Mouse (Mus musculus) neural tube, embryonic 11.5 days (tissue): ENCODE measurements around the gene Rpl36. TPM values are rescaled to one million over a fixed set of nuclear protein-coding genes. Genes with fewer than 3 reads are reported as not detected.

Experiments used
- ATAC-seq: fragments of 200-750 bp; cut with Nextera tagmentation; 2 replicates; pipeline ENCODE4 v1.8.0; 2017; ENCODE audit warnings: moderate number of reproducible peaks, mild to moderate bottlenecking, moderate TSS enrichment, moderate library complexity; ENCODE audit not compliant: insufficient read depth, low FRiP score, low TSS enrichment
- DNase-seq: peaks from one replicate; pipeline ENCODE4 v3.0.0-alpha.2; 2015; ENCODE audit warnings: low spot score
- H3K27ac ChIP-seq: fragments of 300-500 bp; sonication (generic); 2 replicates; pipeline ENCODE4 v1.5.1; 2014; ENCODE audit warnings: low read depth, mild to moderate bottlenecking, low read length
- H3K27me3 ChIP-seq: fragments of 300-500 bp; sonication (generic); 2 replicates; pipeline ENCODE4 v1.6.1; 2014; ENCODE audit warnings: mild to moderate bottlenecking, low read length, mixed read lengths; ENCODE audit not compliant: control insufficient read depth, insufficient read depth
- H3K36me3 ChIP-seq: fragments of 300-500 bp; sonication (generic); 2 replicates; pipeline ENCODE4 v1.6.1; 2014; ENCODE audit warnings: mild to moderate bottlenecking, low read length, moderate library complexity, mixed read lengths; ENCODE audit not compliant: control insufficient read depth, insufficient read depth
- H3K4me1 ChIP-seq: fragments of 300-500 bp; sonication (generic); 2 replicates; pipeline ENCODE4 v1.6.1; 2014; ENCODE audit warnings: low read length, mixed read lengths; ENCODE audit not compliant: control insufficient read depth, insufficient read depth
- H3K4me2 ChIP-seq: fragments of 300-500 bp; sonication (generic); 2 replicates; pipeline ENCODE4 v1.6.1; 2014; ENCODE audit warnings: low read depth, mild to moderate bottlenecking, moderate library complexity
- H3K4me3 ChIP-seq: fragments of 300-500 bp; sonication (generic); 2 replicates; pipeline ENCODE4 v1.5.1; 2014; ENCODE audit warnings: low read depth, low read length
- H3K9ac ChIP-seq: fragments of 300-500 bp; sonication (generic); 2 replicates; pipeline ENCODE4 v1.6.1; 2014; ENCODE audit warnings: mild to moderate bottlenecking, low read length
- H3K9me3 ChIP-seq: fragments of 300-500 bp; sonication (generic); 2 replicates; pipeline ENCODE4 v1.6.1; 2016; ENCODE audit warnings: low read length; ENCODE audit not compliant: control insufficient read depth
- WGBS: fragments of 180-500 bp; shearing (Covaris S2); extraction: QIAGEN DNeasy Blood & Tissue Kit; methylation state at CpG from one replicate; pipeline ENCODE4 v1.1.7; 2014; 5-methylcytosine and 5-hydroxymethylcytosine counted together
- polyA plus RNA-seq: library from polyadenylated mRNA; unstranded; fragments of >200 nt; fragmentation: Nextera tagmentation; extraction: Ambion mirVana; gene quantifications from 2 replicates; pipeline ENCODE4 v1.2.1, GENCODE M21; 2014

Rpl36 gene
- 1,299 and 1,352 TPM in 2 replicates for polyA plus RNA-seq

- DNase-seq: peak; percentile 95
- under 1% methylated on average over 52 of the region's 52 CpGs for WGBS
- Histone ChIP-seq H3K9ac (peak within 1 kb of the TSS; percentile 84), H3K4me3 (peak within 1 kb of the TSS; percentile 80), H3K27me3 (no peaks in the 10 kb centered on the region), H3K27ac (peak within 1 kb of the TSS; percentile 88), H3K9me3 (no peaks in the 10 kb centered on the region), H3K4me2 (peak within 1 kb of the TSS; percentile 93), H3K36me3 (peaks cover 14% of the 10 kb centered on the region), H3K4me1 (peaks cover 11% of the 10 kb centered on the region)
- peak; percentile 36; the same call in 1 of the 2 replicates for ATAC-seq
Observed at GRCm38 (mm10) chr17:56613236-56613844, at the start of gene Rpl36. TSS of gene Rpl36 (plus strand) at chr17:56613416.

- H3K4me2 ChIP-seq: no peak overlapping the region
- no peak overlapping the region for H3K4me3 ChIP-seq
- ATAC-seq: no peak
- no peaks in the 10 kb centered on the region for H3K9me3 ChIP-seq
- no peak overlapping the region for H3K9ac ChIP-seq
- no peak overlapping the region for H3K27ac ChIP-seq
- peaks cover 71% of the 10 kb centered on the region for H3K36me3 ChIP-seq
- H3K27me3 ChIP-seq: no peaks in the 10 kb centered on the region
- no peak for DNase-seq
- H3K4me1 ChIP-seq: no peaks in the 10 kb centered on the region
- 95% methylated on average over 29 of the region's 29 CpGs for WGBS
Observed at GRCm38 (mm10) chr17:56566293-56566692, 46.9 kb upstream of the Rpl36 start.

GRCm38 (mm10) chr17:56566918-56567317 lies 46.3 kb upstream of the Rpl36 start:
- no peak overlapping the region for H3K4me3 ChIP-seq
- H3K9me3 ChIP-seq: no peaks in the 10 kb centered on the region
- no peak for DNase-seq
- H3K9ac ChIP-seq: no peak overlapping the region
- H3K4me1 ChIP-seq: no peaks in the 10 kb centered on the region
- no peak overlapping the region for H3K4me2 ChIP-seq
- no peak overlapping the region for H3K27ac ChIP-seq
- H3K36me3 ChIP-seq: peaks cover 75% of the 10 kb centered on the region
- H3K27me3 ChIP-seq: no peaks in the 10 kb centered on the region
- no peak for ATAC-seq
- 96% methylated on average over 5 of the region's 5 CpGs for WGBS

DNA sequence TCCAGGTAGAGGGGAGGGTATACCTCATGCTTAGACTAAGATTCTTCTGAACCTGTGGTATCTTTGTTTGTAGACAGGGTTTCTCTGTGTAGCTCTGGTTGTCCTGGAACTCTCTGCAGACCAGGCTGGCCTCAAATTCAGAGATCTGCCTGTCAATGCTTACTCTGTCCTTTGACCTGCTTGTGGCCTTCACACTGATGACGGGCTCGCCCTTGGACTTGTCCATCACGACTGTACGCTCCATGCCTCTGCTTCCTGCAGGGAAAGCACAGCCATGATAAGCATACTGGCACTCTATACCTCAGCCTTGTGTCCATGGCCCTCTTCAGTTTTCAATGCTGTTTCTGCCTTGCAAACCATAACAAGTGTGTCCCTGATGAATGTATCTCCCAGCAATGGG lies 45.8 kb upstream of the Rpl36 start:
- H3K27me3 ChIP-seq: no peaks in the 10 kb centered on the region
- H3K4me3 ChIP-seq: no peak overlapping the region
- no peaks in the 10 kb centered on the region for H3K4me1 ChIP-seq
- H3K9me3 ChIP-seq: no peaks in the 10 kb centered on the region
- H3K36me3 ChIP-seq: peaks cover 71% of the 10 kb centered on the region
- no peak overlapping the region for H3K4me2 ChIP-seq
- no peak overlapping the region for H3K9ac ChIP-seq
- no peak for DNase-seq
- H3K27ac ChIP-seq: no peak overlapping the region
- 95% methylated on average over 4 of the region's 4 CpGs for WGBS
- no peak for ATAC-seq

DNA sequence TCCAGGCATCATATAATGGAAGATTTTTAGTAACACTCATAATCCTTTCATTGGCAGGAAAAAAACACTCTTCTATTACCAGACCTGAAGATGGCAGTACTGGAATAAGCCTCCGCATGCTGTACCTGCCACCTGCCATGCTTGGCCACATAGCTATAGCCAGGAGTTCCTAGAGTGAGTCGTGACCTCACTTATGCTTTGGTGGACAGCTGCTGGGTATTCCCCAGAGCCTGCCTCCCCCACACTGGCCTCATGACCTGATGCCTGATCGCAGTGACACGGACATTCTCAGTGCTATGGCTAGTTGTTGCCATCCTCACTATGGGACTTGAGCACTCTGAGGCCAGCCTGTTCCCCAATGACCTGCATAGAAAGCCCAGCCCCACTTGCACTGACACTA lies 42.9 kb upstream of the Rpl36 start:
- WGBS: 91% methylated on average over 4 of the region's 4 CpGs
- DNase-seq (no peak), ATAC-seq (no peak)
- Histone ChIP-seq H3K9me3 (no peaks in the 10 kb centered on the region), H3K36me3 (peaks cover 56% of the 10 kb centered on the region), H3K4me2 (no peak overlapping the region), H3K4me1 (no peaks in the 10 kb centered on the region), H3K27ac (no peak overlapping the region), H3K4me3 (no peak overlapping the region), H3K9ac (no peak overlapping the region), H3K27me3 (no peaks in the 10 kb centered on the region)

GRCm38 (mm10) chr17:56572154-56572553 lies 41.1 kb upstream of the Rpl36 start:
- Histone ChIP-seq H3K9ac (no peak overlapping the region), H3K36me3 (peaks cover 49% of the 10 kb centered on the region), H3K4me1 (no peaks in the 10 kb centered on the region), H3K4me2 (no peak overlapping the region), H3K27ac (no peak overlapping the region), H3K4me3 (no peak overlapping the region), H3K27me3 (no peaks in the 10 kb centered on the region), H3K9me3 (no peaks in the 10 kb centered on the region)
- DNase-seq (no peak), ATAC-seq (no peak)
- 89% methylated on average over 1 of the region's 1 CpGs for WGBS

- H3K9ac ChIP-seq: no peak overlapping the region
- no peaks in the 10 kb centered on the region for H3K4me1 ChIP-seq
- ATAC-seq: no peak
- H3K36me3 ChIP-seq: peaks cover 48% of the 10 kb centered on the region
- no peak overlapping the region for H3K4me2 ChIP-seq
- no peak overlapping the region for H3K4me3 ChIP-seq
- no peaks in the 10 kb centered on the region for H3K27me3 ChIP-seq
- no peak for DNase-seq
- H3K9me3 ChIP-seq: no peaks in the 10 kb centered on the region
- whole genome bisulfite sequencing: 95% methylated on average over 3 of the region's 3 CpGs
- H3K27ac ChIP-seq: no peak overlapping the region
Observed at GRCm38 (mm10) chr17:56572939-56573338, 40.3 kb upstream of the Rpl36 start.

DNA sequence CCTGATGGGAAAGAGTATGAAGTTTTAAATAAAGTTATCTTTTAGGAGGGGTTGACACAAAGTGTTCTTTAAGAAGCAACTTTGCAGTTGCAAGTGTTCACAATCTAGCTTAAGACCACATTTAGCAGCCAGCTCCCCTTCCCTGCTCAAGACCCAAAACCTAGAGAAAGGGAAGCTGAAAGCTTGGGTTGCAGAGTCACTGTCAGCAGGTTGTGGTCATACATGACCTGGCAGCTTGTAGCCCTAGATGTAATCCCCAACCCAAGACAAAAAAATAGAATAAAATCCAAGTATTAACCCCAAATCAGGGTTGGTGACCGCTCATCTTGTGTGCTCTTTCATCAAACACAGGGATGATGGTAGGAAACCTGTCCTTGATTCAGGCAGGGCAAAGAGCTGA lies 30.1 kb upstream of the Rpl36 start:
- 75% methylated on average over 1 of the region's 1 CpGs for WGBS

DNA sequence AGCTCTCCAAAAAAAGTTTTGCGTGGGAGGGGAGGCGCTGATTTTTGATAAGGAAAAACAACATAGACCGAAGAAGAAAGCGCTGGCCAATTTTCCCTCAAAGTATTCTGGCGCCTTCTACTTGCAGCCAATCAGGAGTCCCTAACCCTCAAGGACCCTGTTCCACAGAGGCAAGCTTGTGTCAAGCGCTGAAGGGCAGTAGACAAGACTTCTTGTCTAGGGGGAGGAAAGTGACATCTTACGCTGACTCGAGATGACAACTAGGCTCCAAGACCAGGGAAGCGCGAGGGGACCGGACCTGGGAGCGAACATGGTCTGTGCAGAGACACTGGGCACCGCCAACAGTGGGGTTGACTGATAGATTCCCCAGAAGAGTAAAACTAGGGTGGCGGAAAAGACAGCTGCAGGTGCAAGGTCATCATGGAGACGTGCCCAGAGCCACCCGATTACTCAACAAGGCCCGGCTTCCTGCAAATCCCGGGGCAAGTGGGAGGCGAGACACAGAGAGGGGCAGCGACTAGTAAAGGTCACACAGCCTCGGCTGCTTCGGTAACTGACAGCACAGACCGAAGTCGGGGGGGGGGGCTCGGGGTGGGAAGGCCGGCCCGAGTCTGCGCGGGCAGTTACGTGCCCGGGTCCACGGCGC lies 29.5 kb upstream of the Rpl36 start:
- no peaks in the 10 kb centered on the region for H3K27me3 ChIP-seq

More for the DNA sequence above, 30.1 kb upstream of the Rpl36 start:
- Histone ChIP-seq H3K9me3 (no peaks in the 10 kb centered on the region), H3K36me3 (peaks cover 26% of the 10 kb centered on the region), H3K27me3 (no peaks in the 10 kb centered on the region), H3K4me1 (peaks cover 30% of the 10 kb centered on the region), H3K9ac (peak overlapping the region; percentile 88), H3K27ac (no peak overlapping the region), H3K4me3 (peak overlapping the region; percentile 97), H3K4me2 (peak overlapping the region; percentile 73)
- ATAC-seq (no peak), DNase-seq (no peak)

More for the DNA sequence above, 29.5 kb upstream of the Rpl36 start:
- ATAC-seq (no peak; the same call in 1 of the 2 replicates), DNase-seq (no peak)
- H3K9me3 ChIP-seq: no peaks in the 10 kb centered on the region
- peak overlapping the region; percentile 88 for H3K9ac ChIP-seq
- peak overlapping the region; percentile 97 for H3K4me3 ChIP-seq
- peak overlapping the region; percentile 73 for H3K4me2 ChIP-seq
- H3K27ac ChIP-seq: peak overlapping the region; percentile 90
- H3K36me3 ChIP-seq: peaks cover 22% of the 10 kb centered on the region
- 5% methylated on average over 33 of the region's 33 CpGs for WGBS
- peaks cover 30% of the 10 kb centered on the region for H3K4me1 ChIP-seq
